Mouse (Mus musculus): ENCODE results near the gene Gp1ba.
A peak's percentile ranks its signal among the peaks of the same experiment; 100 is the strongest.

GRCm38 (mm10) chr11:70687601-70688199, 48.8 kb downstream of the Gp1ba start, which contains the start of gene Camta2:
- peak; percentile 42 for TF ChIP-seq POLR2A (IDR thresholded peaks at IDR 0.05; ENCODE audit: low read depth, low read length)
- TF ChIP-seq CTCF (conservative IDR thresholded peaks at IDR 0.05; ENCODE audit: insufficient read depth, insufficient read length, low read depth, low read length), result no peak
